Comparison of ENCODE assay signal across 8 mouse cellular contexts in the genomic region with DNA sequence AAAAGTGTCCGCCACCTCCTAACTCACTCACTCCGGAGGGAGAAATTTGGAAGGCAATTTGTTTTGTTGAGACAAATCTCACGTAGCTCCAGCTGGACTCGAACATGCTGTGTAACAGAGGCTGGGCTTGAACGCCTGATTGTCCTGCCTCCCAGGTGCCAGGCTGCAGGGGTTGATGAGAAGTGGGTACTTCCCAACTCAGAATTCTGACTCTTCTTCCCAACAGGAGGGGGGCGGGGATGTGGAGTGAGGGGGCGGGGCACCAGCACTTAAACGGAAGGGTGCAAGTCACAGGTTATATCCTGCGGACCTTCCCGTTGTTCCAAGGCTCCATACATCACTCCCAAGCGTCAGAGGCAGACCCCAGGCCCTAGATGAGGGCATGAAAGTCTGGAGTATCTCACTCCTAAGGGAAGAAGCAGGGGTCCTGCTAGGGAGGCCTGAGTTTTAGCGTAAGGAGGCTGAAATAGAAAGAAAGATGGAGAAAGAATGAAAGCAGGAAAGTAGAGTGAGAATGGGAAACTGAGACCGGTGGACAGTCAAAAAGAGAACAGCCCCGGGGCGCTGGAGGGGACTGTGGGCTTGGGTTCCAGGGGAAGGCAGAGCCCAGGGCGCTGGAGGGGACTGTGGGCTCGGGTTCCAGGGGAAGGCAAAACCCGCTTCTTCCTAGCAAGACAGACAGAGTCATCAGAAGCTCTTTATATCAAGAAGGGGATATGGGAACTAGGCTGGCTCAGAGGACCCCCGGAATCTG. TPM values are rescaled to one million over a fixed set of nuclear protein-coding genes. Genes with fewer than 3 reads are reported as not detected.
DNase-seq lines count a peak whose midpoint lies in the region; ATAC-seq and TF ChIP-seq lines count a peak whose summit lies in the region.

No protein-coding gene starts in this region.

- H3K4me3 ChIP-seq in kidney, adult 2 months (ENCODE audit: insufficient read depth, low read depth, low read length): peak overlapping the region; percentile 55
- peak overlapping the region; percentile 33 for H3K4me3 ChIP-seq in hindbrain, embryonic 11.5 days (ENCODE audit: low read depth, low read length)
- H3K4me3 ChIP-seq in midbrain, embryonic 10.5 days: peak overlapping the region; percentile 63

- H3K36me3 ChIP-seq in kidney, adult 2 months (ENCODE audit: control insufficient read depth, insufficient read depth, low read length): no peaks in the 10 kb centered on the region
- H3K36me3 ChIP-seq in hindbrain, embryonic 11.5 days (ENCODE audit: control insufficient read depth, insufficient read depth, low read length): no peaks in the 10 kb centered on the region
- H3K36me3 ChIP-seq in midbrain, embryonic 10.5 days: no peaks in the 10 kb centered on the region

- peak overlapping the region; percentile 75 for H3K4me2 ChIP-seq in hindbrain, embryonic 11.5 days (replicated peaks; ENCODE audit: low read depth, low read length)

- no peaks in the 10 kb centered on the region for H3K4me1 ChIP-seq in kidney, adult 2 months (ENCODE audit: control insufficient read depth, insufficient read depth, low read length)
- peaks cover 11% of the 10 kb centered on the region; the same call in 1 of the 2 replicates for H3K4me1 ChIP-seq in hindbrain, embryonic 11.5 days (replicated peaks; ENCODE audit: control insufficient read depth, insufficient read depth, low read length)
- H3K4me1 ChIP-seq in midbrain, embryonic 10.5 days: peaks cover 56% of the 10 kb centered on the region

- ATAC-seq in hindbrain, embryonic 11.5 days (ENCODE audit: low FRiP score): no peak

- no peak for TF ChIP-seq CTCF in kidney, adult 2 months (conservative IDR thresholded peaks at IDR 0.05; ENCODE audit: insufficient read depth, insufficient read length, low read depth, low read length)

- H3K9ac ChIP-seq in hindbrain, embryonic 11.5 days (ENCODE audit: low read depth, low read length): peak overlapping the region; percentile 49

- no peaks in the 10 kb centered on the region for H3K9me3 ChIP-seq in hindbrain, embryonic 11.5 days (ENCODE audit: control insufficient read depth, low read length)
- no peaks in the 10 kb centered on the region for H3K9me3 ChIP-seq in midbrain, embryonic 10.5 days (replicated peaks)

- no peak overlapping the region for H3K27ac ChIP-seq in kidney, adult 2 months (ENCODE audit: insufficient read depth, low read depth, low read length)
- H3K27ac ChIP-seq in hindbrain, embryonic 11.5 days (ENCODE audit: low read depth, low read length): no peak overlapping the region
- H3K27ac ChIP-seq in midbrain, embryonic 10.5 days (replicated peaks): no peak overlapping the region

- H3K27me3 ChIP-seq in kidney, adult 2 months (replicated peaks; ENCODE audit: control insufficient read depth, insufficient read depth, low read length): no peaks in the 10 kb centered on the region
- H3K27me3 ChIP-seq in hindbrain, embryonic 11.5 days (ENCODE audit: control insufficient read depth, insufficient read depth, low read length): peaks cover 7% of the 10 kb centered on the region; the same call in 1 of the 2 replicates
- H3K27me3 ChIP-seq in midbrain, embryonic 10.5 days (ENCODE audit: low read depth, poor library complexity, severe bottlenecking): peaks cover 86% of the 10 kb centered on the region

- no peak for DNase-seq in kidney, adult 2 months
- DNase-seq in kidney, adult 9 months: no peak
- peak; percentile 52 for DNase-seq in ZHBTc4 (ENCODE audit: low read depth, low spot score)
- no peak for DNase-seq in hindbrain, embryonic 11.5 days (ENCODE audit: low spot score)
- peak; percentile 15 for DNase-seq in midbrain, embryonic 10.5 days (ENCODE audit: low spot score)
- no peak for DNase-seq in cerebellum, adult 9-10 months
- DNase-seq in right cerebral cortex, adult 2 months (ENCODE audit: low spot score in 2 of 2): no peak
- DNase-seq in urinary bladder, postnatal 36 days (ENCODE audit: low spot score in 2 of 2): no peak

- no peak for TF ChIP-seq POLR2A in kidney, adult 2 months (IDR thresholded peaks at IDR 0.05; ENCODE audit: low read depth, low read length)

- WGBS in kidney, adult 2 months: 34% methylated on average over 19 of the region's 19 CpGs
- 19% methylated on average over 19 of the region's 19 CpGs for WGBS in hindbrain, embryonic 11.5 days
- 15% methylated on average over 19 of the region's 19 CpGs for WGBS in midbrain, embryonic 10.5 days

RNA-seq across cellular contexts. Expression of gene Tbx21, which starts 12.5 kb away (rescaled TPM):
- polyA plus RNA-seq in kidney, adult 2 months (2012; rRNA removed): 0.20 and 0.56 TPM in 2 replicates
- 0.11 and 0.23 TPM in 2 replicates for polyA plus RNA-seq in hindbrain, embryonic 11.5 days (2014; fragmentation: Nextera tagmentation; extraction: Ambion mirVana)
- polyA plus RNA-seq in midbrain, embryonic 10.5 days (2016; fragmentation: Nextera tagmentation; extraction: Ambion mirVana): 0.10 and 0.25 TPM in 2 replicates

RNA-seq across cellular contexts. Expression of gene Tbkbp1, which starts 23.6 kb away (rescaled TPM):
- polyA plus RNA-seq in kidney, adult 2 months (2012; rRNA removed): 10.4 and 12.1 TPM in 2 replicates
- polyA plus RNA-seq in hindbrain, embryonic 11.5 days (2014; fragmentation: Nextera tagmentation; extraction: Ambion mirVana): 3.9 and 4.2 TPM in 2 replicates
- polyA plus RNA-seq in midbrain, embryonic 10.5 days (2016; fragmentation: Nextera tagmentation; extraction: Ambion mirVana): 4.3 and 4.9 TPM in 2 replicates

Comparison
In these comparisons a context has a peak if more than half of its experiments do, and no peak if none do; other contexts are left out.
1. DNase-seq: peak in ZHBTc4 (single experiment) and midbrain, embryonic 10.5 days (single experiment); none in kidney, adult 2 months (single experiment), kidney, adult 9 months (single experiment), hindbrain, embryonic 11.5 days (single experiment), cerebellum, adult 9-10 months (single experiment), right cerebral cortex, adult 2 months (0 of 2) and urinary bladder, postnatal 36 days (0 of 2).
2. Peak in every context shown above with its lines, with median percentiles within 50 percentile points of each other: H3K4me3 ChIP-seq.